In genomic region chr17:73935163-73935562, GRCm38 (mm10) we compare ENCODE assay signal across 26 mouse cellular contexts. TPM values are rescaled to one million over a fixed set of nuclear protein-coding genes. Genes with fewer than 3 reads are reported as not detected.
DNase-seq lines count a peak whose midpoint lies in the region; ATAC-seq and TF ChIP-seq lines count a peak whose summit lies in the region.
"Had no signal": no experiment of that assay in that cellular context is flagged by ENCODE, and none has a peak within 500 bp of the region (broad histone marks: within the 10 kb centered on the region; RNA-seq: fewer than 3 reads in every experiment).

No protein-coding gene starts in this region.

- ATAC-seq in intestine, postnatal 0 days, result no peak
- no peak for ATAC-seq in intestine, embryonic 16.5 days
- ATAC-seq in granulocyte monocyte progenitor cell, adult 5-6 weeks (replicated peaks; ENCODE audit: poor library complexity, severe bottlenecking), result peak; percentile 83
- ATAC-seq in megakaryocyte progenitor cell, adult 5-6 weeks (replicated peaks; ENCODE audit: poor library complexity), result peak; percentile 78
- ATAC-seq: CD4-positive, CD25-positive, alpha-beta regulatory T cell, adult 4 months; forebrain, embryonic 13.5 days; forebrain, embryonic 16.5 days; hindbrain, postnatal 0 days; inflammation-experienced regulatory T-cells, adult 6 months had no signal

- H3K4me3 ChIP-seq in intestine, postnatal 0 days (ENCODE audit: low read depth, low read length), result no peak overlapping the region
- no peak overlapping the region for H3K4me3 ChIP-seq in intestine, embryonic 16.5 days (ENCODE audit: low read length)
- H3K4me3 ChIP-seq in bone marrow macrophage, adult 2 months (ENCODE audit: insufficient read depth, low read length), result no peak overlapping the region
- H3K4me3 ChIP-seq: forebrain, embryonic 10.5 days; forebrain, embryonic 13.5 days; heart, embryonic 12.5 days; heart, embryonic 15.5 days had no signal

- H3K4me2 ChIP-seq in intestine, postnatal 0 days (replicated peaks; ENCODE audit: low read depth), result no peak overlapping the region
- no peak overlapping the region for H3K4me2 ChIP-seq in intestine, embryonic 16.5 days (ENCODE audit: low read depth, low read length)
- H3K4me2 ChIP-seq: forebrain, embryonic 13.5 days; heart, embryonic 12.5 days; heart, embryonic 15.5 days; hindbrain, embryonic 14.5 days had no signal

- TF ChIP-seq CTCF in intestine, postnatal 0 days (IDR thresholded peaks at IDR 0.05; ENCODE audit: low read depth), result no peak
- no peak for TF ChIP-seq CTCF in bone marrow macrophage, adult 2 months (IDR thresholded peaks at IDR 0.05; ENCODE audit: low read depth, low read length)

- no peaks in the 10 kb centered on the region for H3K36me3 ChIP-seq in intestine, postnatal 0 days (ENCODE audit: control insufficient read depth, insufficient read depth)
- no peaks in the 10 kb centered on the region for H3K36me3 ChIP-seq in intestine, embryonic 16.5 days (ENCODE audit: control insufficient read depth, insufficient read depth, low read length)
- H3K36me3 ChIP-seq: forebrain, embryonic 10.5 days; heart, embryonic 12.5 days; heart, embryonic 15.5 days had no signal

- no peaks in the 10 kb centered on the region for H3K9me3 ChIP-seq in intestine, postnatal 0 days (ENCODE audit: control insufficient read depth)
- no peaks in the 10 kb centered on the region for H3K9me3 ChIP-seq in intestine, embryonic 16.5 days (ENCODE audit: control insufficient read depth, low read length)
- H3K9me3 ChIP-seq: forebrain, embryonic 10.5 days; forebrain, embryonic 13.5 days; heart, embryonic 12.5 days; heart, embryonic 15.5 days had no signal

- TF ChIP-seq POLR2A in bone marrow macrophage, adult 2 months (IDR thresholded peaks at IDR 0.05; ENCODE audit: borderline replicate concordance, low read depth, low read length), result no peak

- H3K27ac ChIP-seq in intestine, postnatal 0 days (ENCODE audit: low read depth, low read length), result 0 out of 2 replicates have a peak overlapping the region, but pooled peaks have one; percentile 21
- H3K27ac ChIP-seq in intestine, embryonic 16.5 days (ENCODE audit: low read length), result no peak overlapping the region
- H3K27ac ChIP-seq in bone marrow macrophage, adult 2 months (ENCODE audit: insufficient read depth, low read depth, low read length), result peak overlapping the region; percentile 32
- H3K27ac ChIP-seq: forebrain, embryonic 10.5 days; forebrain, embryonic 13.5 days; heart, embryonic 15.5 days; hindbrain, embryonic 14.5 days; hindbrain, postnatal 0 days had no signal

- 65% methylated on average over 4 of the region's 4 CpGs for WGBS in intestine, postnatal 0 days
- WGBS in intestine, embryonic 16.5 days, result 77% methylated on average over 4 of the region's 4 CpGs

- DNase-seq in kidney, adult 9 months, result no peak
- DNase-seq in thymus, postnatal 0 days (ENCODE audit: low spot score), result no peak
- DNase-seq: adrenal gland, adult 2 months; adrenal gland, postnatal 14 days; cerebellum, adult 18-20 months; cerebellum, adult 9-10 months; cerebellum, postnatal 25 days; gastrocnemius, postnatal 10 days; gastrocnemius, postnatal 36 days; heart, adult 18-20 months; heart, postnatal 10 days; heart, postnatal 4 days had no signal

- H3K27me3 ChIP-seq in intestine, postnatal 0 days (replicated peaks; ENCODE audit: control insufficient read depth, insufficient read depth, low read length), result no peaks in the 10 kb centered on the region
- H3K27me3 ChIP-seq in intestine, embryonic 16.5 days (replicated peaks; ENCODE audit: control insufficient read depth, insufficient read depth, low read length), result no peaks in the 10 kb centered on the region
- H3K27me3 ChIP-seq: forebrain, embryonic 13.5 days; heart, embryonic 12.5 days; heart, embryonic 15.5 days had no signal

- no peak overlapping the region for H3K9ac ChIP-seq in intestine, postnatal 0 days (ENCODE audit: low read depth, low read length)
- H3K9ac ChIP-seq in intestine, embryonic 16.5 days (ENCODE audit: low read depth, low read length), result no peak overlapping the region
- H3K9ac ChIP-seq: forebrain, embryonic 13.5 days; heart, embryonic 12.5 days; heart, embryonic 15.5 days; hindbrain, embryonic 14.5 days had no signal

- no peaks in the 10 kb centered on the region for H3K4me1 ChIP-seq in intestine, postnatal 0 days (replicated peaks; ENCODE audit: control insufficient read depth, insufficient read depth, low read length)
- peaks cover 8% of the 10 kb centered on the region; the same call in 1 of the 2 replicates for H3K4me1 ChIP-seq in intestine, embryonic 16.5 days (ENCODE audit: control insufficient read depth, insufficient read depth, low read length)
- peaks cover 44% of the 10 kb centered on the region for H3K4me1 ChIP-seq in bone marrow macrophage, adult 2 months (ENCODE audit: control insufficient read depth, insufficient read depth, low read length)
- H3K4me1 ChIP-seq: forebrain, embryonic 10.5 days; forebrain, embryonic 13.5 days; heart, embryonic 12.5 days; heart, embryonic 15.5 days had no signal

RNA-seq across cellular contexts. Expression of gene Xdh, which starts 14.8 kb away (rescaled TPM):
- 42.9 and 51.1 TPM in 2 replicates for polyA plus RNA-seq in intestine, postnatal 0 days (2015; fragmentation: Nextera tagmentation; extraction: Ambion mirVana)
- 3.3 and 4.1 TPM in 2 replicates for polyA plus RNA-seq in intestine, embryonic 16.5 days (2015; fragmentation: Nextera tagmentation; extraction: Ambion mirVana)
- 175 and 187 TPM in 2 replicates for polyA plus RNA-seq in bone marrow macrophage, adult 2 months (2012; ENCODE audit: insufficient read depth, insufficient read length, missing spikeins)
- 49.3 and 62.8 TPM in 2 replicates for total RNA-seq in granulocyte monocyte progenitor cell, adult 5-6 weeks (2014; fragmentation: Nextera tagmentation)
- total RNA-seq in granulocyte monocyte progenitor cell, adult 5-6 weeks (2017), result 26.5 and 35.5 TPM in 2 replicates
- total RNA-seq in megakaryocyte progenitor cell, adult 5-6 weeks (2015), result 23.1 and 32.0 TPM in 2 replicates
- total RNA-seq in megakaryocyte progenitor cell, adult 5-6 weeks (2017), result 24.5 and 29.0 TPM in 2 replicates
- 7.1 and 8.5 TPM in 2 replicates for polyA plus RNA-seq in thymus, postnatal 0 days (2015; fragmentation: Nextera tagmentation; extraction: Ambion mirVana)

Comparison
In these comparisons a context has a peak if more than half of its experiments do, and no peak if none do; other contexts are left out.
1. ATAC-seq: peak in granulocyte monocyte progenitor cell, adult 5-6 weeks (single experiment) and megakaryocyte progenitor cell, adult 5-6 weeks (single experiment); none in intestine, postnatal 0 days (single experiment) and intestine, embryonic 16.5 days (single experiment).